Mouse (Mus musculus) mouse embryonic stem cell (cell line): ENCODE data around the gene Rtf2.

Experiments used
- in situ Hi-C, 2 experiments: fragments of 300-500 bp; cut with MboI; formaldehyde crosslinking; loops; 1 replicate in 1 of 2; 3 replicates in 1 of 2; pipeline ENCODE4 v1.14.3; 2019 to 2020; ENCODE audit warnings: low sequenced_read_pairs in 2 of 2, low pct_unique_long_range_greater_than_20kb in 1 of 2, mixed read lengths in 1 of 2; ENCODE audit not compliant: unreplicated experiment in 1 of 2

The Rtf2 gene

GRCm38 (mm10) chr2:172418208-172418607 is 22.1 kb upstream of the Rtf2 start:
- in situ Hi-C loops = no loop called here

GRCm38 (mm10) chr2:172430609-172431008 is 9.7 kb upstream of the Rtf2 start:
- in situ Hi-C loops = loop anchor here in 1 of 2 experiments (25.0 kb wide), 1 partner anchor 193 kb away; the partner anchor contains the start of gene Mc3r

GRCm38 (mm10) chr2:172433746-172434145 is 6.6 kb upstream of the Rtf2 start:
- in situ Hi-C loops = loop anchor here in 1 of 2 experiments (25.0 kb wide), 1 partner anchor 196 kb away; the partner anchor contains the start of gene Mc3r

GRCm38 (mm10) chr2:172437371-172437952 is 2.9 kb upstream of the Rtf2 start:
- in situ Hi-C loops = loop anchor here in 1 of 2 experiments (25.0 kb wide), 1 partner anchor 200 kb away; the partner anchor contains the start of gene Mc3r

GRCm38 (mm10) chr2:172440640-172441005 is 267 bp downstream of the Rtf2 start:
- in situ Hi-C loops = loop anchor here in 1 of 2 experiments (25.0 kb wide), 1 partner anchor 203 kb away; the partner anchor contains the start of gene Mc3r

- in situ Hi-C loops = loop anchor here in 1 of 2 experiments (25.0 kb wide), 1 partner anchor 204 kb away; the partner anchor contains the start of gene Mc3r
Measured at GRCm38 (mm10) chr2:172441176-172441575, 820 bp downstream of the Rtf2 start.

- in situ Hi-C loops = loop anchor here in 1 of 2 experiments (25.0 kb wide), 1 partner anchor 208 kb away; the partner anchor contains the start of gene Mc3r
Measured at GRCm38 (mm10) chr2:172445617-172446016, 5.3 kb downstream of the Rtf2 start.

GRCm38 (mm10) chr2:172447317-172447716 is 7.0 kb downstream of the Rtf2 start:
- in situ Hi-C loops = loop anchor here in 1 of 2 experiments (25.0 kb wide), 1 partner anchor 210 kb away; the partner anchor contains the start of gene Mc3r

- in situ Hi-C loops = loop anchor here in 1 of 2 experiments (25.0 kb wide), 1 partner anchor 211 kb away; the partner anchor contains the start of gene Mc3r
Measured at GRCm38 (mm10) chr2:172448329-172448728, 8.0 kb downstream of the Rtf2 start.

GRCm38 (mm10) chr2:172450640-172451039 is 10.3 kb downstream of the Rtf2 start:
- in situ Hi-C loops = no loop called here

GRCm38 (mm10) chr2:172452031-172452430 is 11.7 kb downstream of the Rtf2 start:
- in situ Hi-C loops = no loop called here

- in situ Hi-C loops = no loop called here
Measured at GRCm38 (mm10) chr2:172452458-172452857, 12.1 kb downstream of the Rtf2 start.

- in situ Hi-C loops = no loop called here
Measured at GRCm38 (mm10) chr2:172458496-172458895, 18.1 kb downstream of the Rtf2 start, which contains the start of gene Gcnt7. Gene Gcnt7, minus strand, starts transcription at chr2:172458596.

GRCm38 (mm10) chr2:172460647-172461046 is 20.3 kb downstream of the Rtf2 start:
- in situ Hi-C loops = no loop called here

- in situ Hi-C loops = no loop called here
Measured at GRCm38 (mm10) chr2:172462813-172463212, 22.5 kb downstream of the Rtf2 start.

GRCm38 (mm10) chr2:172466427-172467132 is 26.2 kb downstream of the Rtf2 start:
- in situ Hi-C loops = no loop called here

GRCm38 (mm10) chr2:172467206-172467605 is 26.9 kb downstream of the Rtf2 start:
- in situ Hi-C loops = no loop called here

- in situ Hi-C loops = no loop called here
Measured at GRCm38 (mm10) chr2:172468346-172468819, 28.0 kb downstream of the Rtf2 start.

GRCm38 (mm10) chr2:172472318-172472717 is 32.0 kb downstream of the Rtf2 start, which contains the start of gene Fam209:
Gene Fam209, plus strand, starts transcription at chr2:172472520.
- in situ Hi-C loops = no loop called here
